Mouse (Mus musculus) heart, adult 18-20 months (tissue): ENCODE measurements at regions not wholly inside any gene's neighbourhood (a gene's known extent, or its start where the extent isn't known, plus 50 kb on each side); places are given as distances from the start of the nearest gene placed in this dataset.

Experiments used
- DNase-seq, 2 experiments: peaks; one replicate each; pipeline ENCODE4 v3.0.0; 2021 to 2022; ENCODE audit warnings: mixed read lengths in 1 of 2

- no peak for DNase-seq
These were observed 106.2 kb upstream of the Efcab1 start for GRCm38 (mm10) chr16:14800209-14800608.

DNA sequence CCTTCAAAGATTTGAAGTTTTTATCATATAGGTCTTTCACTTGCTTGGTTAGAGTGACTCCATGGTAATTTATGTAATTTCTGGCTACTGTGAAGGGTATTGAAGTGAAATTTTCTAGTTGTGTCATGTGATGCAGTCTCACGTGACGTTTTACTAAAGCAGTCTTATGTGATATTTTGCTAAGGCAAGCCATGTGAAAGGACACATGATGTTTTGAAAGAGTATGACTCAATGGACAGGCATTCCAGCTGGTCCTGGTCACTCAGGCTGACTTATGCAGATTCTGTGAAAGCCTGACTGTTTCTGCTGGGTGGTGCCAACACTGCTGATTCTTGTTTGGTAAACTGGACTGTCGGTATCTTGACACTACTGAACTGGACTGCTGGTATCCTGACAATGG lies 79.4 kb upstream of the Efcab1 start:
- peak; percentile 26 to 41 for DNase-seq

DNA sequence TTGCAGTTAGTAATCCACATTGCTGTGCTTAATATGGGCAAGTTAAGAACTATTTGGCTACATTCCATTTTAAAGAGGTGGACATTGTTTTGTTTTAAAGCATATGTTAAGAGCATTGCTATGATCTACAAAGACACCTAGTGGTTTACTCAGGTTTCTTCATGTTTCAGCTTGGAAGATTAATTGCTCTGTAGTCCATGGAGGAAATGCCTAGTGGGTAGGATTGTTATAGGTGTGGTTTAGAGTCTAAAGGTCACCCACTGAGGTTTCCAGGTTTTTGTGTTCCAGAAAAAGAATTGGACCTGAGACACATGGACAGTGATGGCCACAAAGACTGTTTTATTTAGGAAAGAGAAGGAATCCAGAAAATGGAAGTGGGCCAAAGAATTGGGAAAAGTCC lies 65.6 kb upstream of the Efcab1 start:
- DNase-seq, result no peak
